Mouse (Mus musculus): ENCODE measurements around the gene Tnfaip8l1.

Tnfaip8l1 gene

GRCm38 (mm10) chr17:56175416-56175815, 13.1 kb downstream of the Tnfaip8l1 start:
- DNase-seq (ENCODE audit: low read depth, low spot score), result no peak

DNA sequence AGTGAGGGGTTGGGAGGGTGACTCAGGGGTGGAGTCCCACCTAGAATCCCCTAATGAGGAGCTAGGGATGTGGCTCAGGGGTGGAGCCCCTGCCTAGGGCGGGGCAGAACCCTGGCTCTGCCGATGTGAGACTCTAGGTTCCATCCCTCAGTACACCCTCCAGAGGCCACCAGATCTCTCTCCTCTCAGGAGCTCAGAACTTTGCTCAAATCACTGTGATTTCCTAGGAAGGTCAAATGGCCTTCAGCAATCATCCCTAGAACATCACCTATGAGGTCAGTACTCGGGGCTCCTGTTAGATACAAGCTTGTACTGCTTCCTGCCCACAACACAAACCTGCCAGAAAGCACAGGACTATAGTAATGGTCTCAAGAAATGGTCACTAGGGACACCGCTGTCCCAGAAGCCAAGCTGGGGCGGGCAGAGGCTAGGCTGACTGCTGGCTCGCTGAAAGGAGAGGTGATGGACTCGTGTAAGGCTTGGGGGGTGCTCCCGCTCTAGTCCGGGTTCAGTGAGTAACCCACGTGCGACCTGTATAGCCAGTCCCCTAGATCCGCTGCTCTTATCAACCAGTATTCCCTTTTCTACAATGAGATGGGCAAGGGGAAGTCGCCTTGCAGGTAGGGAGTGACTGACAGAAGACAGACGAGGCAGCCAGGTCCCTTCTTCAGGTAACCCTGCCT, 20.8 kb downstream of the Tnfaip8l1 start:
- peak; percentile 68 for DNase-seq (ENCODE audit: low read depth, low spot score)

DNA sequence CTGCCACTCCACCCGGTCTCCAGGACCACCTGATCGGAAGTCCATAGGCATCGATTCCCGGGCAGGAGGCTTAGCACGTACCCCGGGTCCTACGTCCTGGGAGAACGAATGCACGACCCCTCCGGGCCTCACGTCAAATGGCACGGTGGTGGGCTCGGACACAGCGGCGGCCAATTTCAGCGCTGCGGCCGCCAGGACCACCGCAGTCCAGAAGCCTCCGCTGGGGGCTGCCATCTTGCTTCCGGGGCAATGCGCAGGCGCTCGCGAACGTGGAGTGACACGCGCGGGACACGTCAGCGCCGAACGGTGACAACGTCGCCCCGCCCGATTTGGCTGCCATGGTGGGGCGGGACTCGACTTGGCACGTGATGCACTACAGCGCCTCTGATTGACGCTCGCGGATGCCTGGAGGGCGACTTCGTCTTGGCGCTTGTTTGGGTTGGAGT, 21.4 kb downstream of the Tnfaip8l1 start, which contains the start of gene Mydgf:
Gene Mydgf, minus strand, starts transcription at position 263 of the 446 bp plus-strand sequence.
- peak; percentile 98 for DNase-seq (ENCODE audit: low read depth, low spot score)

GRCm38 (mm10) chr17:56185281-56186141, 23.2 kb downstream of the Tnfaip8l1 start:
- peak; percentile 55 for DNase-seq (ENCODE audit: low read depth, low spot score)

GRCm38 (mm10) chr17:56191266-56191665, 29.0 kb downstream of the Tnfaip8l1 start:
- no peak for DNase-seq (ENCODE audit: low read depth, low spot score)

DNA sequence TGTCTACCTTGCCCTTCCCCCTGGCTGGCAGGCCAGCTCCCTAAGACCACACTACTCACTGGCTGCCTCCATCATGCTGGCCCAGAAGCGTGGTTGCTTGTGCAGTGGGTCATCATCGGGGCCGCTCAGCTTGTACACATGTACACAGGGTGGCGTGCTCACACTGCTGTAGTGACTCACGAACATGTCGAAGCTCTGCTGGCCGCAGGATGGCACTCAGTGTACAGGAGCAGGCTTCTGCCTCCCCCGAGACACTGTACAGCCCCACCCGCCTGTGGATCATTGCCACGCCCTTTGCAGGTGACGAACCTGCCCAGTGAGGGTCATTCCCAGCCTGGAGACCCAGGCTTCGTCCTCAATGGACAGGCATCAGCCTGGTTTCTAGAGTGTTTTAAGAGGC, 32.1 kb downstream of the Tnfaip8l1 start:
- DNase-seq (ENCODE audit: low read depth, low spot score), result no peak

DNA sequence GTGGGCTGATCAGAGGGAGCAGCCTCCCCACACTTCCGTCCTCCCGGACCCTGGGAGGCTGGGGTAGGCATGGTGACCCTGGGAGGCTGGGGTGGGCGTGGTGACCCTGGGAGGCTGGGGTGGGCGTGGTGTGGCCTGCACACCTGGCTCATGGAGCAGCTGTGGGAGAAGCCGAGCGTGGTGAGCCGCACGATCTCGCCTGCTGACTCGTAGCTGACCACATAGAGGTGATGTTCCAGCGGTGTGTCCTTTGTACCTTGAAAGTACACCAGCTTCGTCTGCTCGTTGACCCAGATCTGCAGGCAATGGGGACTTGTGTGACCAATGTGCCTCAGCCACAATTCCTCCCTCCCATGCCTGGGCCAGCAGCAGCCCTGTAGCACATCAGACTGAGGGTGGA, 32.5 kb downstream of the Tnfaip8l1 start:
- DNase-seq (ENCODE audit: low read depth, low spot score), result no peak

DNA sequence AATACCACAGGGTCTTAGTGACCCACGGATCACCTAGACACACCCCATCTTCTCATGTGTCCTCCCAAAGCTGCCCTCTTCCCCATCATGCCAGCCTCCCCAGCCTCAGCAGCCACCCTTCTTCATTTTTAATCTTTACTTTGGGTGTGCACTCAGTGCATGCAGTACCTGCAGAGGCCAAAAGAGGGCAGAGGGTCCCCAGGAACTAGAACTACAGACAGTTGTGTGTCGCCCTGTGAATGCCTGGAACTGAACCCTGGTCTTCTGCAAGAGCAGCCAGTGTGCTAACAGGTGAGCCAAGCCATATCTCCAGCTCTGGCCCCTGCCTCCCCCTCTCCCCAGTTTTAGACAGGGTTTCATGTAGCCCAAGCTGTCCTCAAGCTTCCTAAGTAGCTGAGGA, 34.6 kb downstream of the Tnfaip8l1 start:
- DNase-seq (ENCODE audit: low read depth, low spot score), result peak; percentile 65

DNA sequence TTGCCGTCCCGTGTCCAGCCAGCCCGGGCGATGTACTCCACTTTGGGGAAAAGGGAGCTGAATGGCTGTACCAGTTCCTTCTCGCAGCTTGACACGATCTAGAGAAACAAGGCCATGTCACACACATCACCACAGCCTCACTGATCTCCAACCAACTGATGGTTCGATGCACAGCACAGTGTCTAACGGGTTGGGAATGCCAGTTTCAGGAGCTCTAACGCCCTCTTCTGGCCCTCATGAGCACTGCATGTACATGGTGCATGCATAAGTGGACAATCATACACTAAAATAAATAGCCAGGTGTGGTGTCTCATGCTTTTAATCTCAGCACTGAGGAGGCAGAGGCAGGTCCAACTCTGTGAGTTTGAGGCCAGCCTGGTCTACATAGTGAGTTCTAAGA, 38.3 kb downstream of the Tnfaip8l1 start:
- peak; percentile 69 for DNase-seq (ENCODE audit: low read depth, low spot score)

GRCm38 (mm10) chr17:56201642-56202041, 39.4 kb downstream of the Tnfaip8l1 start:
- DNase-seq (ENCODE audit: low read depth, low spot score), result peak; percentile 46

DNA sequence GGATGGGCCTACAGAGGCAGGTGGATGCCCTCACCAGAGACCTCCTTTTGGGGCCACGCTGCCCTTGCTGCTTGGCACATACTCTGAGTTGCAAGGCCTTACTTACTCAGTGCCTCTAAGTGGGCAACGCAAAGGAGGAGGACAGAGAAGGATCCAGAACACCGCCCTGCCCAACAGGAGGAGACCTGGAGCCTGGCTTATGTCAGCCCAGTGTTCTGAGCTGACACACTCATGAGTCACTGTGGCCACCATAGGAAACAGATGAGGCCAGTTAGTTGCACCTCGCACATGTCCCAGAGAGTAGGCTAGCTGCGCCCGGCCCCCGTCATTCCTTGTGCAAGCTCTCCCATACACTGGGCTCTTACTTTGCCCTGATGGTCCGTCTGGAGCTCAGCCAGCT, 40.2 kb downstream of the Tnfaip8l1 start:
- DNase-seq (ENCODE audit: low read depth, low spot score), result no peak

GRCm38 (mm10) chr17:56203729-56204128, 41.5 kb downstream of the Tnfaip8l1 start:
- DNase-seq (ENCODE audit: low read depth, low spot score), result no peak

- no peak for DNase-seq (ENCODE audit: low read depth, low spot score)
Measured at GRCm38 (mm10) chr17:56206276-56206884, 44.1 kb downstream of the Tnfaip8l1 start.

GRCm38 (mm10) chr17:56206986-56207674, 44.9 kb downstream of the Tnfaip8l1 start:
- no peak for DNase-seq (ENCODE audit: low read depth, low spot score)

DNA sequence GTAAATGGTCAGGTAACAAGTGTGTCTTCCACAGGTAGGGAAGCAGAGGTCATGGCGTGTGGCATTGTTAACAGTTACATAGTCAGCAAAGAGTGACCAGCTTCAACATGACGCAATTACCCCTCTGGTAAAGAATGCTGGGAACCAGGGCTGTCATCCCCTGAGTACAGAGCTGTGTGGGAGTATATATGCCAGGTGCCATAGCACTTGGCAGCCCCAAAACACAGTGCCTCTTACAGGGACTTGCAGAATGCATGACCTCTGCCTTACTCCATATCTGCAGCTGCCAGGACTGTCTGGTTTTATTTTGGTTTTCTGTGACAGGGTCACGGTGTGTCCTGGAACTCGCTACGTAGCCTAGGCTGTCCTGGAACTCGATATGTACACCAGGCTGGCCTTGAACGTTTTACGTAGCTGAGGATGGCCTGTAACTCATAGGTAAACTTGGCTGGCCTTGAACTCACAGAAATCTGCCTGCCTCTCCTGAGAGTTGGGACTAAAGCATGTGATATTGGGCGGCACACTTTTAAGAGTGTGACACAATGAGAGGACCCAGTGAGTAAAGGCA, 45.8 kb downstream of the Tnfaip8l1 start:
- no peak for DNase-seq (ENCODE audit: low read depth, low spot score)

- no peak for DNase-seq (ENCODE audit: low read depth, low spot score)
Measured at GRCm38 (mm10) chr17:56208821-56209220, 46.5 kb downstream of the Tnfaip8l1 start.

DNA sequence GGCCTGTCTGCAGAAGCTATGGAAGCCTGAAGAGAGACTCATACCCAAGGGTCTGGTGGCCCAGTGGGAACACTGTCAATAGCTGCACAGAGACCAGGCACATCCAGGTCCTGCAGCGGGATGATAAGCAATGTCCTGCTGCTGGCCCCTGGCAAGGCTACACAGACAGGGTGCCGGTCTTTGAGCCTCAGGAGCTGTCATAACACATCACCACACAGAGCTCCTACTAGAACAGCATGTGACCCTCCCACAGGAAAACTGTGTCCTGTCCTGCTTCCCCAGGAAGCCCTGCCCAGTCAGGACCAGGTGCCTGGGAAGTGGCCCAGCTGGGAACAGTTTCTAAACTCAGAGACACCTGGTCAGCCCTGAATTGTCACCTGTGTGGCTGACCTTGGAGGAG, 48.8 kb downstream of the Tnfaip8l1 start:
- DNase-seq (ENCODE audit: low read depth, low spot score), result no peak

DNA sequence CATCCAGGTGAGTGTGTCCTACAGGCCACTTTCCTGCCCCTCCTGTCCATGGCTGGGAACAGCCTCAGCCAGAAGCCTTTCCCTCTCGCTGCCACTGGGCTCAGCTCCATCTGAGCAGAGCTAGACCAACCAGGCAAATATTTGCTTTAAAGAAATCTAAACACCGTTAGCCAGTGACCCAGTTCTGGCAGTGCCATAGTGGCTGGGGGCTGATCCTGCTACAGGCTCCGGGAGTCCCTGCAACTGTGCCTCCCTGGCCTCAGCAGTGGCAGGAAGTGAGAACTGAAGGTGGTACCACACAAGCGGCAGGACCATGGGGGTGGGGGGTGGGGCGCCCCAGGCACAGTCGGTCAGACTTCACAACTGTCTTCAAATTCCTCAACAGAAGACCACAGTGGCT, 50.4 kb downstream of the Tnfaip8l1 start:
- no peak for DNase-seq (ENCODE audit: low read depth, low spot score)

GRCm38 (mm10) chr17:56214229-56214628, 52.0 kb downstream of the Tnfaip8l1 start:
- DNase-seq (ENCODE audit: low read depth, low spot score), result no peak

GRCm38 (mm10) chr17:56217670-56218069, 55.4 kb downstream of the Tnfaip8l1 start:
- no peak for DNase-seq (ENCODE audit: low read depth, low spot score)

Data from ZHBTc4 (cell line).